Mouse (Mus musculus): ENCODE measurements around the gene Gxylt2. TPM values are rescaled to one million over a fixed set of nuclear protein-coding genes. Genes with fewer than 3 reads are reported as not detected.

Gene Gxylt2
- polyA plus RNA-seq, 1 experiment from 2014 or later: 3.0 TPM

DNA sequence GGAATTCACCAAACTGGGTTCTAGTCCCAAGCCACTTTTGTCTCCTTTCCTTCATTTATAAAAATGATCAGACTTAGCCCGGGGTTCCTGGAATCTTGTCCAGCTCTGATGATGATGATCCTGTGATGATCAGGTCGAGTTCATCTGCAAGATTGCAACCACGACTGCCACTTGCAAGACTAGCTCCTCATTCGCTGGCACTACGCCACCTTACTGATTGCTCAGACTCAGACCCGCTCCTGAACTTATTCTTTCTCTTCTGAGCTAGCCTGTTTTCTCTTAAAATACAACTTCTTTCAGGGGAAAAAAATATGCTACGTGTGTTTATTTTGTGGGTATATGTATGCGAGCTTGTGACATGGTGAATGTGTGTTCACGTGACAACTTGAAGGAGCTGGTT lies 4.5 kb downstream of the Gxylt2 start:
- Histone ChIP-seq H3K36me3 (ENCODE audit: control insufficient read depth, insufficient read depth, low read length) (no peaks in the 10 kb centered on the region), H3K9ac (ENCODE audit: low read length) (no peak overlapping the region), H3K9me3 (ENCODE audit: control insufficient read depth, low read length) (no peaks in the 10 kb centered on the region), H3K4me3 (ENCODE audit: low read length) (no peak overlapping the region), H3K4me2 (ENCODE audit: low read depth, low read length) (no peak overlapping the region), H3K27me3 (ENCODE audit: control insufficient read depth, insufficient read depth, low read depth, low read length) (peaks cover 10% of the 10 kb centered on the region), H3K4me1 (replicated peaks; ENCODE audit: control insufficient read depth, insufficient read depth, low read length) (peaks cover 13% of the 10 kb centered on the region), H3K27ac (ENCODE audit: low read length) (no peak overlapping the region)
- ATAC-seq (ENCODE audit: low read depth): no peak
- WGBS: 58% methylated on average over 9 of the region's 9 CpGs

DNA sequence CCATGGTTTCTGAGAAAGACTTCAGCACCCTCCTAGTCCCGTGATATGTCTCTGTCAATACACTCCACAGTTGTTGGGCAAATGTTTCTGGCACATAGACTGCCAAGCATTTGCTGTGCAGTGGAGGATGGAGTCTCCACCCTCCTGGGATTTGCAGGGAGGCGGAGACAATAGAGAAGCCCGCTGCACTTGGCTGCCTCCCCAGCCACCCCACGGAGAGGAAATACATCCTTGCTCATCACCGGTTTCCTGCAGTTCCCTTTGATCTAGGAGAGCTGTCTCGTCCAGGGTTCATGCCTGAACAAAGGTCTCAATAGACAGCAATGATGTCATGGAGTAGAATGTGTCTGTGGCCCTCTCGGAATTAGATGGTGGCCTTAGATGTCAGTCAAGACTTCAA lies 4.9 kb downstream of the Gxylt2 start:
- Histone ChIP-seq H3K4me1 (replicated peaks; ENCODE audit: control insufficient read depth, insufficient read depth, low read length) (peaks cover 10% of the 10 kb centered on the region; the same call in 1 of the 2 replicates), H3K36me3 (ENCODE audit: control insufficient read depth, insufficient read depth, low read length) (no peaks in the 10 kb centered on the region), H3K27ac (ENCODE audit: low read length) (no peak overlapping the region), H3K4me3 (ENCODE audit: low read length) (no peak overlapping the region), H3K27me3 (ENCODE audit: control insufficient read depth, insufficient read depth, low read depth, low read length) (peaks cover 6% of the 10 kb centered on the region), H3K9ac (ENCODE audit: low read length) (no peak overlapping the region), H3K9me3 (ENCODE audit: control insufficient read depth, low read length) (no peaks in the 10 kb centered on the region), H3K4me2 (ENCODE audit: low read depth, low read length) (no peak overlapping the region)
- WGBS: 22% methylated on average over 7 of the region's 7 CpGs
- ATAC-seq (ENCODE audit: low read depth): peak; percentile 61

DNA sequence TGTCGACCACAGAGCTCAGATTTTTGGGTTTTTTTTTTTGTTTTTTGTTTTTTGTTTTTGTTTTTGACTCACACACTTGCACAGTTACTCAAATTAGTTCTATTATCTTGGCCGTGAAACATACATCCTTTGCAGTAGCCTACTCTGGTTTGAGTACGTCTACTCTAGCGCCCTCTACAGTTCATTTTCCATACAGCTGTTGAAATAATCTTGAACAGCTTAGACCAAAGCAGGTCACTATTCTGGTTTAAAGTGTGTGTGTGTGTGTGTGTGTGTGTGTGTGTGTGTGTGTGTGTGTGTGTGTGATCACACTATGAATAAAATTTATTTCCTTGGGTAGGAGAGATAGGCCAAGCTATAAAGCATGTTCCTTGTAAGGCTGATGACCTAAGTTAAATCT lies 5.6 kb downstream of the Gxylt2 start:
- H3K4me1 ChIP-seq (replicated peaks; ENCODE audit: control insufficient read depth, insufficient read depth, low read length): peaks cover 9% of the 10 kb centered on the region; the same call in 1 of the 2 replicates
- no peak for ATAC-seq (ENCODE audit: low read depth)

DNA sequence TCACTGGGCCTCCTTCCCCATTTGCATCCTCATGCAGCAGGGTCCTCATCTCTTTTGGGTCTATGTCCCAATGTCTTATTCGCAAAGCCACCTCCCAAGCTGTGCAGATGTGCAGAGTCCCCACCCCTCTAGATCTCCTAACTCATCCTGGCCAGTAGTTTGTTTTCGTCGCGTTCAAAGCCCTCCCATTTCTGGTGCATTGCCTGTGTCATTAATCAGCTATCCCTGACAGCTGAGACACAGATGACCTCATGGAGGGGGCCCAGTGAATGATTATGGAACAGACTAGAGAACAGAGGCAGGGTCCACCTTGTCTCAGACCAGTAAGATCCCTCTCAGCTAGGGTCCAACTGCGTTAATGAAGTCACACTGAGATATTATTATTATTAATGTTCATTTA lies 6.3 kb downstream of the Gxylt2 start:
- Histone ChIP-seq H3K4me1 (replicated peaks; ENCODE audit: control insufficient read depth, insufficient read depth, low read length) (peaks cover 8% of the 10 kb centered on the region; the same call in 1 of the 2 replicates), H3K9ac (ENCODE audit: low read length) (no peak overlapping the region), H3K9me3 (ENCODE audit: control insufficient read depth, low read length) (no peaks in the 10 kb centered on the region), H3K27ac (ENCODE audit: low read length) (no peak overlapping the region), H3K36me3 (ENCODE audit: control insufficient read depth, insufficient read depth, low read length) (no peaks in the 10 kb centered on the region), H3K27me3 (ENCODE audit: control insufficient read depth, insufficient read depth, low read depth, low read length) (no peaks in the 10 kb centered on the region), H3K4me3 (ENCODE audit: low read length) (no peak overlapping the region), H3K4me2 (ENCODE audit: low read depth, low read length) (no peak overlapping the region)
- WGBS: 67% methylated on average over 5 of the region's 5 CpGs
- ATAC-seq (ENCODE audit: low read depth): no peak

More for the DNA sequence above, 5.6 kb downstream of the Gxylt2 start:
- WGBS: 31% methylated on average over 4 of the region's 4 CpGs
- Histone ChIP-seq H3K27me3 (ENCODE audit: control insufficient read depth, insufficient read depth, low read depth, low read length) (peaks cover under 1% of the 10 kb centered on the region; the same call in 1 of the 2 replicates), H3K9ac (ENCODE audit: low read length) (no peak overlapping the region), H3K4me3 (ENCODE audit: low read length) (no peak overlapping the region), H3K4me2 (ENCODE audit: low read depth, low read length) (no peak overlapping the region), H3K9me3 (ENCODE audit: control insufficient read depth, low read length) (no peaks in the 10 kb centered on the region), H3K27ac (ENCODE audit: low read length) (no peak overlapping the region), H3K36me3 (ENCODE audit: control insufficient read depth, insufficient read depth, low read length) (no peaks in the 10 kb centered on the region)

GRCm38 (mm10) chr6:100715296-100715828 lies 10.8 kb downstream of the Gxylt2 start:
- Histone ChIP-seq H3K27me3 (ENCODE audit: control insufficient read depth, insufficient read depth, low read depth, low read length) (no peaks in the 10 kb centered on the region), H3K4me3 (ENCODE audit: low read length) (no peak overlapping the region), H3K9ac (ENCODE audit: low read length) (no peak overlapping the region), H3K27ac (ENCODE audit: low read length) (peak overlapping the region; percentile 4; the same call in 1 of the 2 replicates), H3K36me3 (ENCODE audit: control insufficient read depth, insufficient read depth, low read length) (no peaks in the 10 kb centered on the region), H3K9me3 (ENCODE audit: control insufficient read depth, low read length) (no peaks in the 10 kb centered on the region), H3K4me2 (ENCODE audit: low read depth, low read length) (no peak overlapping the region), H3K4me1 (replicated peaks; ENCODE audit: control insufficient read depth, insufficient read depth, low read length) (peaks cover 5% of the 10 kb centered on the region)
- 53% methylated on average over 8 of the region's 8 CpGs for WGBS
- ATAC-seq (ENCODE audit: low read depth): peak; percentile 29; the same call in 1 of the 2 replicates

DNA sequence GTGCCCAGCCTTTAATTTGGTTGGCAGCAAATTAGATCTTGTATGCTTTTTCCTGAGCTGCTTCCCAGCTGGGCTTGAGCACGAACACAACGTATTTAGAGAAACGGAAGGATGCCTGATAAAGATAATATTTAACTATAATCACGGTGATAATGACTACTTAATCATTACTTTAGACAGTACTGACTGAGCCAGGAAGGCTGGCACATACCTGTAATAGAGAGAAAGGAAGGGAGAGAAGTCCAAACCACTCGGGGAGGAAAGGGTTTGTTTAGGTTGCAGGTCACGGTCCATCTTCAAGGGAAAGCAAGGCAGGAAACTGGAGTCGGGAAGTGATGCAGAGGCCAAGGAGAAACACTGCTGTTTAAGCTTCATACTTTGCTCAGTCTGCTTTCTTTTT lies 11.6 kb downstream of the Gxylt2 start:
- 44% methylated on average over 7 of the region's 7 CpGs for WGBS

GRCm38 (mm10) chr6:100716817-100717216 lies 12.3 kb downstream of the Gxylt2 start:
- Histone ChIP-seq H3K4me2 (ENCODE audit: low read depth, low read length) (no peak overlapping the region), H3K27ac (ENCODE audit: low read length) (peak overlapping the region; percentile 34; the same call in 1 of the 2 replicates), H3K4me1 (replicated peaks; ENCODE audit: control insufficient read depth, insufficient read depth, low read length) (peaks cover 5% of the 10 kb centered on the region), H3K9ac (ENCODE audit: low read length) (no peak overlapping the region), H3K4me3 (ENCODE audit: low read length) (no peak overlapping the region), H3K27me3 (ENCODE audit: control insufficient read depth, insufficient read depth, low read depth, low read length) (no peaks in the 10 kb centered on the region), H3K36me3 (ENCODE audit: control insufficient read depth, insufficient read depth, low read length) (no peaks in the 10 kb centered on the region), H3K9me3 (ENCODE audit: control insufficient read depth, low read length) (no peaks in the 10 kb centered on the region)
- WGBS: 61% methylated on average over 8 of the region's 8 CpGs
- no peak for ATAC-seq (ENCODE audit: low read depth)

More for the DNA sequence above, 11.6 kb downstream of the Gxylt2 start:
- Histone ChIP-seq H3K4me1 (replicated peaks; ENCODE audit: control insufficient read depth, insufficient read depth, low read length) (peaks cover 5% of the 10 kb centered on the region), H3K9ac (ENCODE audit: low read length) (no peak overlapping the region), H3K36me3 (ENCODE audit: control insufficient read depth, insufficient read depth, low read length) (no peaks in the 10 kb centered on the region), H3K27me3 (ENCODE audit: control insufficient read depth, insufficient read depth, low read depth, low read length) (no peaks in the 10 kb centered on the region), H3K27ac (ENCODE audit: low read length) (peak overlapping the region; percentile 34; the same call in 1 of the 2 replicates), H3K4me3 (ENCODE audit: low read length) (no peak overlapping the region), H3K9me3 (ENCODE audit: control insufficient read depth, low read length) (no peaks in the 10 kb centered on the region), H3K4me2 (ENCODE audit: low read depth, low read length) (no peak overlapping the region)
- ATAC-seq (ENCODE audit: low read depth): peak; percentile 55

DNA sequence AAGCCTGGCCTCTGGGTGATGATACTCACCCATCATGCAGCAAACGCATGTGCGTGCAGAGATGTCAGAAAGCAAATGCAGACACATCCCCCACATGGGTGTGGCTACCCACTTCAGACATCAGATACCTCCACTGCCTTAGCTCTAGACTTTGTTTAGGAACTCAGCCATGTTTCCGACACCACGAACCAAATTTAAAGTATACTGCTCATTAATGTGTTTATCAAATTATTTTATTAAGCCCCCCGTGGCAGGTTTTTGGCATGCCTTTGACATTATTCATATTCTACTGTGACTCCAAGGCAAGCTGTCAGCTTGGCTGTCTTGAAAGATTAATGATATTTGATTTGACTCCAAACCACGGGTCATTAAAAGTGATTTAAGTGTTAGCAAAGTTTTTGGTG lies 15.6 kb downstream of the Gxylt2 start:
- 34% methylated on average over 6 of the region's 6 CpGs for WGBS
- no peak overlapping the region for H3K4me2 ChIP-seq (ENCODE audit: low read depth, low read length)
- H3K9me3 ChIP-seq (ENCODE audit: control insufficient read depth, low read length): no peaks in the 10 kb centered on the region
- no peak overlapping the region for H3K9ac ChIP-seq (ENCODE audit: low read length)
- H3K27ac ChIP-seq (ENCODE audit: low read length): no peak overlapping the region
- no peak for ATAC-seq (ENCODE audit: low read depth)
- H3K4me3 ChIP-seq (ENCODE audit: low read length): no peak overlapping the region
- H3K27me3 ChIP-seq (ENCODE audit: control insufficient read depth, insufficient read depth, low read depth, low read length): no peaks in the 10 kb centered on the region
- H3K4me1 ChIP-seq (replicated peaks; ENCODE audit: control insufficient read depth, insufficient read depth, low read length): peaks cover 3% of the 10 kb centered on the region
- no peaks in the 10 kb centered on the region for H3K36me3 ChIP-seq (ENCODE audit: control insufficient read depth, insufficient read depth, low read length)

GRCm38 (mm10) chr6:100720882-100721721 lies 16.6 kb downstream of the Gxylt2 start:
- Histone ChIP-seq H3K4me2 (ENCODE audit: low read depth, low read length) (no peak overlapping the region), H3K9ac (ENCODE audit: low read length) (no peak overlapping the region), H3K9me3 (ENCODE audit: control insufficient read depth, low read length) (no peaks in the 10 kb centered on the region), H3K27me3 (ENCODE audit: control insufficient read depth, insufficient read depth, low read depth, low read length) (no peaks in the 10 kb centered on the region), H3K27ac (ENCODE audit: low read length) (no peak overlapping the region), H3K36me3 (ENCODE audit: control insufficient read depth, insufficient read depth, low read length) (no peaks in the 10 kb centered on the region), H3K4me3 (ENCODE audit: low read length) (no peak overlapping the region), H3K4me1 (replicated peaks; ENCODE audit: control insufficient read depth, insufficient read depth, low read length) (peaks cover 3% of the 10 kb centered on the region)
- ATAC-seq (ENCODE audit: low read depth): no peak
- 19% methylated on average over 17 of the region's 17 CpGs for WGBS

Measured in lung, embryonic 16.5 days (tissue).